Mouse (Mus musculus): ENCODE measurements at regions not wholly inside any gene's neighbourhood (a gene's known extent, or its start where the extent isn't known, plus 50 kb on each side); places are given as distances from the start of the nearest gene placed in this dataset.

DNA sequence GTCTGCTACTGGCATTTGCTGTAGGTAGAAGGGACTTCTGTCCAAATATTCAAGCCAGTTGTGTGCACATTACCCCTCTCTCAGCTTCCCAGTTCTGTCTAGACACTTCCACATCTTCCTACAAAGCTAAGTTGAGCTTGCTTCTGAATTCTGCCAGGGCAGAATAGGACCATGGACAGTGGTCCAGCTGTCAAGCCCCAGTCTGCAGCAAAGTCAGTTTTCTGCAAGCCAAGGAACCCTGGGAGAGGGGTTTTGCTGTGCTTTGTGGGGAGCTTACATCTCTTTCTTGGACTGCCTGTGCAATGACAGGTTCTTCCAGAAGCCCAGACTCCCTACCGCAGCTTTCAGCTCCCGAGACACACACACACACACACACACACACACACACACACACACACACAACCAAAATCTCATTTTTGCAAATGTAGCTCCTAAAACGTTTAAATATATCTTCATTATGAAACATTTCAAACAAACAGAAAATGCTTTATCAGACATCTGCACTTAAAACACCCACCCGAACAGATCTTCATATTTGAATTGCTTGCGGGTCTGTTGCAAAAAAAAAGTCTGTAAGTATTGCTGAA lies 91.4 kb upstream of the Mkln1 start:
- WGBS: 91% methylated on average over 5 of the region's 5 CpGs
- DNase-seq: no peak
- H3K27me3 ChIP-seq (ENCODE audit: control insufficient read depth, insufficient read depth, low read length): no peaks in the 10 kb centered on the region
- no peaks in the 10 kb centered on the region for H3K36me3 ChIP-seq (ENCODE audit: control insufficient read depth, insufficient read depth, low read length)
- H3K4me1 ChIP-seq (replicated peaks; ENCODE audit: control insufficient read depth, insufficient read depth, low read length): no peaks in the 10 kb centered on the region
- H3K27ac ChIP-seq (ENCODE audit: control insufficient read depth, insufficient read depth, low read length): no peak overlapping the region
- TF ChIP-seq CTCF (IDR thresholded peaks at IDR 0.05; ENCODE audit: borderline replicate concordance, control insufficient read depth, extremely low read depth, insufficient read depth, low read length, poor library complexity): no peak
- TF ChIP-seq POLR2A (IDR thresholded peaks at IDR 0.05; ENCODE audit: control insufficient read depth, extremely low read depth, insufficient read depth, low read length, poor library complexity): no peak
- no peak overlapping the region for H3K4me3 ChIP-seq (ENCODE audit: control insufficient read depth, insufficient read depth, low read length)

DNA sequence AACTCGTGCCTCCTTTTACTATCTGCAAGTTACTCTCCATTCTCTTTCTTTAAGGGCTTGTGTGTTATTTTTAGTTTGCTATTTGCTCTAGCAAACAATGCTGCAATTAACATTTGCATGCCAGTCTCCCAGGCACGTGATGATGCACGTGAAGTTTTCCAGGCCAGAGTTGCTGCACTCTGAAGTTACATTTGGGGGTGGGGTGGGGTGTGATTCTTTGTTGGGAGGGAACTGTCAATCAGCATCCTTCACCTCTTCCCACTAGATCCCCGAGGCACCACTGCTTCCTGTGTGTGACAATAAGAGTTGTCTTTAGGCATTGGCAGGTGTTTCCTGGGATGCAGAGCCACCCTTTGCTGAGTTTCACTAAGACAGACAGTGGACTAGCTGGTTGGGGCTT lies 90.6 kb upstream of the Mkln1 start:
- Histone ChIP-seq H3K27ac (ENCODE audit: control insufficient read depth, insufficient read depth, low read length) (no peak overlapping the region), H3K27me3 (ENCODE audit: control insufficient read depth, insufficient read depth, low read length) (no peaks in the 10 kb centered on the region), H3K4me1 (replicated peaks; ENCODE audit: control insufficient read depth, insufficient read depth, low read length) (no peaks in the 10 kb centered on the region), H3K4me3 (ENCODE audit: control insufficient read depth, insufficient read depth, low read length) (no peak overlapping the region), H3K36me3 (ENCODE audit: control insufficient read depth, insufficient read depth, low read length) (no peaks in the 10 kb centered on the region)
- WGBS: 49% methylated on average over 4 of the region's 4 CpGs
- no peak for DNase-seq
- TF ChIP-seq CTCF (IDR thresholded peaks at IDR 0.05; ENCODE audit: borderline replicate concordance, control insufficient read depth, extremely low read depth, insufficient read depth, low read length, poor library complexity) (no peak), POLR2A (IDR thresholded peaks at IDR 0.05; ENCODE audit: control insufficient read depth, extremely low read depth, insufficient read depth, low read length, poor library complexity) (no peak)

DNA sequence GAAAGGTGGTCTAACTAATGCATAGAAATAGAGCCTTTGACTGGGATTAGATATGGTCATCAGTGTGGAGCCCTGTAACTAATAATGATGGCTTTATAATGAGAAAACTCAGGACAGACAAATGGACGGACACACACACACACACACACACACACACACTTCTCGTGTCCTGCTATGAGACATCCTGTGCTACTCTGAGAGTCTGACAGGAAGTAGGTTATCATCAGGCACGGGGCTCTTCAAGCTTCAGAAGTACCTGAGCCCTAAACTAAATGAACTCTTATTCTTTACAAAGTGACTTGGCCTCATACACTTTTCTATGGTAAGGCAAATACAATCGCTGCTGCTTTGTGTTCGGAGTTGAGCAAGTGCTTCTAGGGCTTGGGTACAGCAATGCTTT lies 87.9 kb upstream of the Mkln1 start:
- no peaks in the 10 kb centered on the region for H3K27me3 ChIP-seq (ENCODE audit: control insufficient read depth, insufficient read depth, low read length)
- TF ChIP-seq CTCF (IDR thresholded peaks at IDR 0.05; ENCODE audit: borderline replicate concordance, control insufficient read depth, extremely low read depth, insufficient read depth, low read length, poor library complexity) (no peak), POLR2A (IDR thresholded peaks at IDR 0.05; ENCODE audit: control insufficient read depth, extremely low read depth, insufficient read depth, low read length, poor library complexity) (no peak)
- H3K27ac ChIP-seq (ENCODE audit: control insufficient read depth, insufficient read depth, low read length): no peak overlapping the region
- 82% methylated on average over 5 of the region's 5 CpGs for WGBS
- H3K4me3 ChIP-seq (ENCODE audit: control insufficient read depth, insufficient read depth, low read length): no peak overlapping the region
- no peak for DNase-seq
- no peaks in the 10 kb centered on the region for H3K36me3 ChIP-seq (ENCODE audit: control insufficient read depth, insufficient read depth, low read length)
- peaks cover 5% of the 10 kb centered on the region for H3K4me1 ChIP-seq (replicated peaks; ENCODE audit: control insufficient read depth, insufficient read depth, low read length)

DNA sequence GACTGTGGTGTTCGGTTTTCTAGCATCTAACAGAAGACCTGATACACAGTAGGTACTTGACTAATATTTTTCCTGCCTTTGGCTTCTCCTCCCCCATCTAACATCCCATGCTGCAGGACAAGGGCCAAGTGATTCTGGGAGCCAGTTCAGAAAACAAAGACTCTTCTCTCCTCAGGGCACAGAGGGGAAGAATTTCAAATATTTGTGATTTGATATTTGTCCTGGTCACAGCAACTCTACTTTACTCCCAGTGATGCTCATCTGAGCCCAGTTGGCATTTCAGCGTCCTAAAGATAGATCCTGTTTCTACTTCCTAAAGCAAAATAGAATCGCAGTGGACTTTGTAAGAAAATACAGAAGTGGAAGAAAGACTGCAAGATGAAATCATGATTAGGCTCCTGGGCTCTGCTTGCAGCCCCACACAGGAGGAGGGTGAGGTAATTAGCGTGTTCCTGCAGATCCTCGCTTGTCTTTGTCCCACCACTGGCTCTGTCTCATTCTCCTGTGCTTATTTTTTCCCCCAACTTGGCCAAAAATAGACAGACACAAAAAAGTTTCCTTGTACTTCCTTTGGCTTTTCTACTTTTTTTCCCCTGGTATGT lies 84.6 kb upstream of the Mkln1 start:
- no peaks in the 10 kb centered on the region for H3K27me3 ChIP-seq (ENCODE audit: control insufficient read depth, insufficient read depth, low read length)
- no peak for DNase-seq
- H3K36me3 ChIP-seq (ENCODE audit: control insufficient read depth, insufficient read depth, low read length): no peaks in the 10 kb centered on the region
- TF ChIP-seq CTCF (IDR thresholded peaks at IDR 0.05; ENCODE audit: borderline replicate concordance, control insufficient read depth, extremely low read depth, insufficient read depth, low read length, poor library complexity): no peak
- no peak for TF ChIP-seq POLR2A (IDR thresholded peaks at IDR 0.05; ENCODE audit: control insufficient read depth, extremely low read depth, insufficient read depth, low read length, poor library complexity)
- 29% methylated on average over 5 of the region's 5 CpGs for WGBS
- no peak overlapping the region for H3K27ac ChIP-seq (ENCODE audit: control insufficient read depth, insufficient read depth, low read length)
- peaks cover 9% of the 10 kb centered on the region for H3K4me1 ChIP-seq (replicated peaks; ENCODE audit: control insufficient read depth, insufficient read depth, low read length)
- no peak overlapping the region for H3K4me3 ChIP-seq (ENCODE audit: control insufficient read depth, insufficient read depth, low read length)

DNA sequence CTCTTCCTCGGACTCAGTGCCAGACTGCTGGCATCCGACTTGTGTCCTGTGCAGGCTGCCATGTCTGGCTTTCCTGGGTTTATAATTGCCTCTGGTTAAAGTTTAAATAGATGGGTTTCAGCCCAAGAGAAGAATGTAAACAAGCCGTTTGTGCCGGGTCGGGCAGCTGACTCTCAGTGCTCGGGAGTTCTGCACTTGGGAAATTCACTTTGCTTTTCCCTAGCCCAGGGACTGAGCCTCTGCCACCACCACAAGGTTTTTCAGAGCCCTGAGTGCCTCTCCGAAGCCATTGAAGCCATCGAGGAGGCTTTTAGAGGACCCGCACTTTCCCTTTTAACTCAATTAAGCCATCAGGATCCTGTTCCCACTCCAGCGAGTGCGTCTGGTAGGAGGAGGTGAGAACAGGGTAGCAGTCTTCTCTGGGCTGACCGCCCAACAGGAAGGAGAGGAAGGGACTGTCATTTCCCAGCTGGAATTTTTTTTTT lies 80.8 kb upstream of the Mkln1 start:
- DNase-seq: no peak
- Histone ChIP-seq H3K27ac (ENCODE audit: control insufficient read depth, insufficient read depth, low read length) (no peak overlapping the region), H3K36me3 (ENCODE audit: control insufficient read depth, insufficient read depth, low read length) (no peaks in the 10 kb centered on the region), H3K4me1 (replicated peaks; ENCODE audit: control insufficient read depth, insufficient read depth, low read length) (peaks cover 9% of the 10 kb centered on the region), H3K4me3 (ENCODE audit: control insufficient read depth, insufficient read depth, low read length) (no peak overlapping the region), H3K27me3 (ENCODE audit: control insufficient read depth, insufficient read depth, low read length) (no peaks in the 10 kb centered on the region)
- 64% methylated on average over 12 of the region's 12 CpGs for WGBS
- TF ChIP-seq CTCF (IDR thresholded peaks at IDR 0.05; ENCODE audit: borderline replicate concordance, control insufficient read depth, extremely low read depth, insufficient read depth, low read length, poor library complexity): no peak
- no peak for TF ChIP-seq POLR2A (IDR thresholded peaks at IDR 0.05; ENCODE audit: control insufficient read depth, extremely low read depth, insufficient read depth, low read length, poor library complexity)

DNA sequence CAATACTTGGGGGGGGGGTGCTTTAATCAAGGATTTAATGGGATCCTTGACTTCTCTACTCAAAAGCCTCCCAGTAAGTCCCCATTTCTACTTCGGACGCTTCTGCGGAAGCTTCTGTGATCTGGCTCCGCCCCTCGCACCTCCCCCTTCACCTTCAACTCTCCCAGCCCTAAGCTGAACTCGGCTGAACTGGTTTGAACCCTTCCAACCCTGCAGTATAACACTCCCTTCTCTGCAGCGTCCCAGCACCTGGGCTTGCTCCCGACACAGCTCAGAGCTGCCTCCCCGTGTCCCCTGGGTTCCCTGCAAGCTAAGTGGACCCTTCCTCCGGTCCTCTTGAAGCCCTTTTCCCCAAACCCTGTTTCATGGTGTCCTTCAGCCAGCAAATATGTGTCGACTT lies 80.0 kb upstream of the Mkln1 start:
- Histone ChIP-seq H3K27ac (ENCODE audit: control insufficient read depth, insufficient read depth, low read length) (no peak overlapping the region), H3K4me3 (ENCODE audit: control insufficient read depth, insufficient read depth, low read length) (no peak overlapping the region)
- TF ChIP-seq POLR2A (IDR thresholded peaks at IDR 0.05; ENCODE audit: control insufficient read depth, extremely low read depth, insufficient read depth, low read length, poor library complexity) (0 out of 2 replicates have a peak, but pooled peaks have one; percentile 18), CTCF (IDR thresholded peaks at IDR 0.05; ENCODE audit: borderline replicate concordance, control insufficient read depth, extremely low read depth, insufficient read depth, low read length, poor library complexity) (no peak)

More for the DNA sequence above, 80.0 kb upstream of the Mkln1 start:
- 9% methylated on average over 11 of the region's 11 CpGs for WGBS
- DNase-seq: peak; percentile 73
- peaks cover 9% of the 10 kb centered on the region for H3K4me1 ChIP-seq (replicated peaks; ENCODE audit: control insufficient read depth, insufficient read depth, low read length)
- H3K36me3 ChIP-seq (ENCODE audit: control insufficient read depth, insufficient read depth, low read length): no peaks in the 10 kb centered on the region
- no peaks in the 10 kb centered on the region for H3K27me3 ChIP-seq (ENCODE audit: control insufficient read depth, insufficient read depth, low read length)

Data from thymus, adult 2 months (tissue).